In genomic region chrX:152762437-152762836, GRCm38 (mm10) we compare ENCODE assay signal across 32 mouse cellular contexts. TPM values are rescaled to one million over a fixed set of nuclear protein-coding genes. Genes with fewer than 3 reads are reported as not detected.
A peak's percentile ranks its signal among the peaks of the same experiment; 100 is the strongest.
DNase-seq lines count a peak whose midpoint lies in the region; ATAC-seq and TF ChIP-seq lines count a peak whose summit lies in the region.
"Had no signal": no experiment of that assay in that cellular context is flagged by ENCODE, and none has a peak within 500 bp of the region (broad histone marks: within the 10 kb centered on the region; RNA-seq: fewer than 3 reads in every experiment).

No protein-coding gene starts in this region.

- no peak overlapping the region for H3K4me2 ChIP-seq in limb, embryonic 14.5 days (replicated peaks; ENCODE audit: low read depth, low read length, severe bottlenecking)
- H3K4me2 ChIP-seq in intestine, embryonic 15.5 days (replicated peaks), result no peak overlapping the region
- H3K4me2 ChIP-seq: embryonic facial prominence, embryonic 12.5 days; forebrain, embryonic 15.5 days; heart, embryonic 11.5 days; hindbrain, embryonic 12.5 days; limb, embryonic 12.5 days; liver, embryonic 13.5 days; midbrain, embryonic 13.5 days; neural tube, embryonic 13.5 days; stomach, embryonic 15.5 days had no signal

- DNase-seq in kidney, adult 11 months, result peak; percentile 15
- no peak for DNase-seq in kidney, postnatal 4 days
- no peak for DNase-seq in limb, embryonic 14.5 days (ENCODE audit: low spot score)
- no peak for DNase-seq in limb, embryonic 10.5 days (ENCODE audit: low spot score)
- no peak for DNase-seq in frontal cortex, postnatal 10 days (ENCODE audit: low spot score in 2 of 2)
- DNase-seq: B cell, adult 2 months; cerebellum, adult 11 months; cerebellum, adult 9-10 months; cerebellum, postnatal 36 days; embryo, embryonic 11 days; gastrocnemius, adult 2 months; gastrocnemius, postnatal 36 days; heart, adult 18-20 months; heart, postnatal 36 days; liver, embryonic 13.5 days; lung, adult 18-20 months; lung, postnatal 4 days; right cerebral cortex, postnatal 14 days had no signal

- no peak for ATAC-seq in limb, embryonic 14.5 days (ENCODE audit: low FRiP score, low read depth)
- peak; percentile 78 for ATAC-seq in intestine, embryonic 15.5 days
- ATAC-seq: activated CD4-positive, CD25-positive, alpha-beta regulatory T cell, adult 4 months; forebrain, embryonic 15.5 days; lung, postnatal 0 days; midbrain, embryonic 13.5 days had no signal

- peak overlapping the region; percentile 55; the same call in 1 of the 2 replicates for H3K27ac ChIP-seq in limb, embryonic 14.5 days (replicated peaks; ENCODE audit: low read depth, low read length)
- no peak overlapping the region for H3K27ac ChIP-seq in limb, embryonic 10.5 days
- no peak overlapping the region for H3K27ac ChIP-seq in intestine, embryonic 15.5 days
- H3K27ac ChIP-seq: embryonic facial prominence, embryonic 12.5 days; forebrain, embryonic 10.5 days; forebrain, embryonic 15.5 days; gastrocnemius, adult 2 months; hindbrain, embryonic 12.5 days; limb, embryonic 12.5 days; liver, embryonic 13.5 days; midbrain, embryonic 13.5 days; neural tube, embryonic 13.5 days; stomach, embryonic 15.5 days had no signal

- 37% methylated on average over 2 of the region's 2 CpGs for WGBS in limb, embryonic 14.5 days
- WGBS in limb, embryonic 10.5 days, result 51% methylated on average over 2 of the region's 2 CpGs
- WGBS in intestine, embryonic 15.5 days, result 35% methylated on average over 2 of the region's 2 CpGs

- H3K36me3 ChIP-seq in limb, embryonic 14.5 days (ENCODE audit: control insufficient read depth, insufficient read depth, low read length), result no peaks in the 10 kb centered on the region
- H3K36me3 ChIP-seq in limb, embryonic 10.5 days, result no peaks in the 10 kb centered on the region
- no peaks in the 10 kb centered on the region for H3K36me3 ChIP-seq in intestine, embryonic 15.5 days
- H3K36me3 ChIP-seq: embryonic facial prominence, embryonic 12.5 days; forebrain, embryonic 10.5 days; forebrain, embryonic 15.5 days; hindbrain, embryonic 12.5 days; limb, embryonic 12.5 days; liver, embryonic 13.5 days; midbrain, embryonic 13.5 days; neural tube, embryonic 13.5 days; stomach, embryonic 15.5 days had no signal

- TF ChIP-seq POLR2A in limb, embryonic 14.5 days (IDR thresholded peaks at IDR 0.05; ENCODE audit: borderline replicate concordance, extremely low read depth, insufficient read depth, insufficient read length), result no peak

- no peaks in the 10 kb centered on the region for H3K27me3 ChIP-seq in limb, embryonic 14.5 days (ENCODE audit: control insufficient read depth, insufficient read depth, low read length)
- H3K27me3 ChIP-seq in limb, embryonic 10.5 days (ENCODE audit: low read depth, poor library complexity, severe bottlenecking), result peaks cover 40% of the 10 kb centered on the region
- no peaks in the 10 kb centered on the region for H3K27me3 ChIP-seq in intestine, embryonic 15.5 days (replicated peaks)
- H3K27me3 ChIP-seq: forebrain, embryonic 15.5 days; liver, embryonic 13.5 days; stomach, embryonic 15.5 days had no signal

- no peak overlapping the region for H3K4me3 ChIP-seq in limb, embryonic 14.5 days (replicated peaks; ENCODE audit: low read length)
- H3K4me3 ChIP-seq in limb, embryonic 10.5 days, result no peak overlapping the region
- no peak overlapping the region for H3K4me3 ChIP-seq in intestine, embryonic 15.5 days (replicated peaks)
- H3K4me3 ChIP-seq: embryonic facial prominence, embryonic 12.5 days; forebrain, embryonic 10.5 days; forebrain, embryonic 15.5 days; gastrocnemius, adult 2 months; hindbrain, embryonic 12.5 days; limb, embryonic 12.5 days; liver, embryonic 13.5 days; midbrain, embryonic 13.5 days; neural tube, embryonic 13.5 days; stomach, embryonic 15.5 days had no signal

- H3K9me3 ChIP-seq in limb, embryonic 14.5 days (ENCODE audit: control insufficient read depth, low read length), result no peaks in the 10 kb centered on the region
- no peaks in the 10 kb centered on the region for H3K9me3 ChIP-seq in limb, embryonic 10.5 days (replicated peaks)
- H3K9me3 ChIP-seq in intestine, embryonic 15.5 days, result no peaks in the 10 kb centered on the region
- H3K9me3 ChIP-seq: embryonic facial prominence, embryonic 12.5 days; forebrain, embryonic 10.5 days; forebrain, embryonic 15.5 days; hindbrain, embryonic 12.5 days; limb, embryonic 12.5 days; liver, embryonic 13.5 days; midbrain, embryonic 13.5 days; neural tube, embryonic 13.5 days; stomach, embryonic 15.5 days had no signal

- no peak overlapping the region for H3K9ac ChIP-seq in limb, embryonic 14.5 days (ENCODE audit: low read depth, low read length, severe bottlenecking)
- H3K9ac ChIP-seq in intestine, embryonic 15.5 days, result no peak overlapping the region
- H3K9ac ChIP-seq: embryonic facial prominence, embryonic 12.5 days; forebrain, embryonic 15.5 days; hindbrain, embryonic 12.5 days; limb, embryonic 12.5 days; liver, embryonic 13.5 days; midbrain, embryonic 13.5 days; neural tube, embryonic 13.5 days; stomach, embryonic 15.5 days had no signal

- H3K4me1 ChIP-seq in limb, embryonic 14.5 days (ENCODE audit: control insufficient read depth, insufficient read depth, low read length), result no peaks in the 10 kb centered on the region
- H3K4me1 ChIP-seq in limb, embryonic 10.5 days, result no peaks in the 10 kb centered on the region
- no peaks in the 10 kb centered on the region for H3K4me1 ChIP-seq in intestine, embryonic 15.5 days (replicated peaks)
- H3K4me1 ChIP-seq: embryonic facial prominence, embryonic 12.5 days; forebrain, embryonic 15.5 days; hindbrain, embryonic 12.5 days; limb, embryonic 12.5 days; liver, embryonic 13.5 days; midbrain, embryonic 13.5 days; neural tube, embryonic 13.5 days; stomach, embryonic 15.5 days had no signal

RNA-seq across cellular contexts. Expression of gene Shroom2, which starts 6.8 kb away (rescaled TPM):
- polyA plus RNA-seq in limb, embryonic 14.5 days (2012; rRNA removed), result 7.0 and 8.0 TPM in 2 replicates
- polyA plus RNA-seq in limb, embryonic 14.5 days (2014; fragmentation: Nextera tagmentation; extraction: Ambion mirVana), result 8.2 and 8.7 TPM in 2 replicates
- polyA plus RNA-seq in limb, embryonic 10.5 days (2016; fragmentation: Nextera tagmentation; extraction: Ambion mirVana), result 4.5 and 6.1 TPM in 2 replicates
- polyA plus RNA-seq in intestine, embryonic 15.5 days (2015; fragmentation: Nextera tagmentation; extraction: Ambion mirVana), result 5.6 TPM in 2 replicates
- polyA plus RNA-seq: activated CD4-positive, CD25-positive, alpha-beta regulatory T cell, adult 4 months had no signal

RNA-seq across cellular contexts. Expression of gene Gpr143, which starts 19.3 kb away (rescaled TPM):
- 0.29 and 0.45 TPM in 2 replicates for polyA plus RNA-seq in limb, embryonic 14.5 days (2012; rRNA removed)
- 0.39 and 0.53 TPM in 2 replicates for polyA plus RNA-seq in limb, embryonic 14.5 days (2014; fragmentation: Nextera tagmentation; extraction: Ambion mirVana)
- polyA plus RNA-seq in limb, embryonic 10.5 days (2016; fragmentation: Nextera tagmentation; extraction: Ambion mirVana), result 0.19 and 0.26 TPM in 2 replicates
- 0.18 and 0.24 TPM in 2 replicates for polyA plus RNA-seq in intestine, embryonic 15.5 days (2015; fragmentation: Nextera tagmentation; extraction: Ambion mirVana)
- polyA plus RNA-seq: activated CD4-positive, CD25-positive, alpha-beta regulatory T cell, adult 4 months; large intestine, adult 2 months; liver, embryonic 13.5 days; small intestine, adult 2 months had no signal
